Mouse (Mus musculus): Measurements from ENCODE around the gene Pkm. TPM values are rescaled to one million over a fixed set of nuclear protein-coding genes. Genes with fewer than 3 reads are reported as not detected.

Pkm gene
- total and polyA plus RNA-seq, 3 experiments: 71.6 to 2,746 (median 710) TPM

- TF ChIP-seq RCOR1 (IDR thresholded peaks at IDR 0.05; ENCODE audit: low read depth, low read length) (0 out of 2 replicates have a peak, but pooled peaks have one; percentile 7), MAZ (IDR thresholded peaks at IDR 0.05; ENCODE audit: low read depth, low read length) (peak; percentile 91), ZKSCAN1 (IDR thresholded peaks at IDR 0.05; ENCODE audit: low read depth, low read length) (no peak), JUND (IDR thresholded peaks at IDR 0.05; ENCODE audit: low read depth, low read length) (no peak), GABPA (IDR thresholded peaks at IDR 0.05; ENCODE audit: low read depth, low read length) (no peak), CHD1 (IDR thresholded peaks at IDR 0.05; ENCODE audit: low read depth, low read length) (no peak; the same call in 1 of the 2 replicates), CTCF (IDR thresholded peaks at IDR 0.05 in 2 of 3, conservative IDR thresholded peaks at IDR 0.05 in 1 of 3; ENCODE audit: control insufficient read depth in 1 of 3, insufficient read depth in 1 of 3, low read depth in 2 of 3, low read length in 3 of 3, poor library complexity in 1 of 3, severe bottlenecking in 1 of 3) (peak in 2 of 3 experiments; percentile 26 to 56; a peak in 4 of 6 replicates), NRF1 (IDR thresholded peaks at IDR 0.05; ENCODE audit: insufficient read depth, low read depth, low read length, poor library complexity, severe bottlenecking) (no peak), E2F4 (IDR thresholded peaks at IDR 0.05; ENCODE audit: borderline replicate concordance, low read depth, low read length) (no peak; the same call in 1 of the 2 replicates)
Observed at GRCm38 (mm10) chr9:59656635-59657617, 758 bp downstream of the Pkm start (continued).

- Histone ChIP-seq H3K9me3 (replicated peaks; ENCODE audit: insufficient read depth, low read length) (no peaks in the 10 kb centered on the region), H3K9ac (ENCODE audit: control insufficient read depth, low read depth, low read length, poor library complexity, severe bottlenecking) (peak overlapping the region; percentile 81), H3K27me3 (ENCODE audit: control insufficient read depth in 1 of 2, insufficient read depth in 2 of 2, low read length in 2 of 2) (no peaks in the 10 kb centered on the region), H3K4me3 (ENCODE audit: control insufficient read depth in 1 of 2, insufficient read depth in 1 of 2, low read depth in 2 of 2, low read length in 2 of 2) (peak overlapping the region; percentile 73 to 93), H3K36me3 (ENCODE audit: control insufficient read depth in 1 of 2, insufficient read depth in 2 of 2, low read length in 2 of 2) (peaks cover 6 to 59% of the 10 kb centered on the region in 2 experiments; a peak in 3 of 4 replicates), H3K4me1 (ENCODE audit: control insufficient read depth in 1 of 2, insufficient read depth in 2 of 2, low read length in 2 of 2) (peaks cover 10 to 45% of the 10 kb centered on the region in 2 experiments), H3K27ac (ENCODE audit: control insufficient read depth, low read depth, low read length) (peak overlapping the region; percentile 79), H3K79me2 (ENCODE audit: control insufficient read depth, insufficient read depth, low read length, poor library complexity) (peaks cover 65% of the 10 kb centered on the region)
- peak; percentile 38 for DNase-seq (ENCODE audit: low read depth, low spot score)
- no peak for TF ChIP-seq NRF1 (IDR thresholded peaks at IDR 0.05; ENCODE audit: insufficient read depth, low read depth, low read length, poor library complexity, severe bottlenecking)
- TF ChIP-seq EP300 (IDR thresholded peaks at IDR 0.05; ENCODE audit: low read depth in 1 of 2, low read length in 2 of 2): no peak
- no peak for TF ChIP-seq ETS1 (IDR thresholded peaks at IDR 0.05; ENCODE audit: low read depth, low read length)
- no peak for TF ChIP-seq E2F4 (IDR thresholded peaks at IDR 0.05; ENCODE audit: borderline replicate concordance, low read depth, low read length)
- no peak for TF ChIP-seq MYC (IDR thresholded peaks at IDR 0.05; ENCODE audit: low read depth, low read length)
- TF ChIP-seq BHLHE40 (IDR thresholded peaks at IDR 0.05; ENCODE audit: borderline replicate concordance, low read depth, low read length): no peak
- no peak for TF ChIP-seq ZNF384 (IDR thresholded peaks at IDR 0.05; ENCODE audit: low read depth, low read length)
- no peak for TF ChIP-seq ELF1 (IDR thresholded peaks at IDR 0.05; ENCODE audit: low read depth, low read length)
- no peak for TF ChIP-seq SIN3A (IDR thresholded peaks at IDR 0.05; ENCODE audit: low read length)
- no peak for TF ChIP-seq UBTF (IDR thresholded peaks at IDR 0.05; ENCODE audit: borderline replicate concordance, insufficient read depth, low read depth, low read length)
Observed at GRCm38 (mm10) chr9:59658146-59658545, 2.0 kb downstream of the Pkm start.

Data from MEL (cell line).